Mouse (Mus musculus) bone marrow macrophage, adult 2 months (primary cell): ENCODE measurements around the gene Uba5. TPM values are rescaled to one million over a fixed set of nuclear protein-coding genes. Genes with fewer than 3 reads are reported as not detected.
A peak's percentile ranks its signal among the peaks of the same experiment; 100 is the strongest.

Experiments
- H3K27ac ChIP-seq: 2 replicates; pipeline ENCODE4 v1.5.1; 2012; ENCODE audit warnings: low read depth, low read length; ENCODE audit not compliant: insufficient read depth
- H3K4me1 ChIP-seq: 2 replicates; pipeline ENCODE4 v1.6.1; 2012; ENCODE audit warnings: low read length; ENCODE audit not compliant: control insufficient read depth, insufficient read depth
- H3K4me3 ChIP-seq: 2 replicates; pipeline ENCODE4 v1.5.1; 2012; ENCODE audit warnings: mild to moderate bottlenecking, low read length, moderate library complexity; ENCODE audit not compliant: insufficient read depth
- CTCF ChIP-seq: IDR thresholded peaks from 2 replicates; pipeline ENCODE4 v1.5.1; 2012; ENCODE audit warnings: low read depth, mild to moderate bottlenecking, low read length, moderate library complexity
- POLR2A ChIP-seq: IDR thresholded peaks from 2 replicates; pipeline ENCODE4 v1.6.1; 2012; ENCODE audit warnings: mild to moderate bottlenecking, low read depth, low read length, borderline replicate concordance
- polyA plus RNA-seq: library from polyadenylated mRNA; stranded (reverse); fragments of >200 nt; gene quantifications from 2 replicates; pipeline ENCODE4 v1.2.4, GENCODE M21; 2012; ENCODE audit not compliant: missing spikeins, insufficient read depth, insufficient read length

Gene Uba5
- polyA plus RNA-seq, 1 experiment, result 31.6 TPM

DNA sequence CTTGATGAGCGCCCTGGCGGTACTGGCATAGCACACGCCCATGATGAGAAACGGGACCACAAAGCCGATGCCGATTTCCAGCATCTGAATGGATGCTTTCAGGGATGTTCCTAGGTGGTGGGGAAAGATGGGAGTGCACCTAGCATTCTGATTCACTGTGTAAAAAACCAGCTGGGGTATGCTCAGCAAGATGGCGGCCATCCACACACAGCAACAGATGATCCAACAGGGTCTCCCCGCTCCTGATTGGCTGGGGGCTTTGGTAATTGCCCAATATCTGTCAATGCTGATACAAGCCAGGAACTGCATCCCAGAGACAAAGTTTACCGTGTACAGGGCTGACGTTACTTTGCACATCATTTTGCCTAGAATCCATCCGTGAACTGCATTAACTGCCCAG lies 36.1 kb upstream of the Uba5 start:
- Histone ChIP-seq H3K4me3 (no peak overlapping the region), H3K27ac (no peak overlapping the region), H3K4me1 (peaks cover 4% of the 10 kb centered on the region)
- TF ChIP-seq POLR2A, result no peak
- TF ChIP-seq CTCF, result no peak

- Histone ChIP-seq H3K27ac (no peak overlapping the region), H3K4me1 (peaks cover 4% of the 10 kb centered on the region), H3K4me3 (no peak overlapping the region)
- no peak for TF ChIP-seq POLR2A
- TF ChIP-seq CTCF, result no peak
These were observed 35.3 kb upstream of the Uba5 start for GRCm38 (mm10) chr9:104098256-104098655.

- H3K4me1 ChIP-seq, result no peaks in the 10 kb centered on the region; the same call in 1 of the 2 replicates
- no peak for TF ChIP-seq CTCF
- TF ChIP-seq POLR2A, result no peak
- no peak overlapping the region for H3K27ac ChIP-seq
- H3K4me3 ChIP-seq, result no peak overlapping the region
These were observed 30.0 kb upstream of the Uba5 start for GRCm38 (mm10) chr9:104092945-104093344.

GRCm38 (mm10) chr9:104088555-104088954 lies 25.6 kb upstream of the Uba5 start:
- Histone ChIP-seq H3K4me3 (no peak overlapping the region), H3K4me1 (no peaks in the 10 kb centered on the region; the same call in 1 of the 2 replicates), H3K27ac (no peak overlapping the region)
- TF ChIP-seq CTCF (no peak), POLR2A (no peak)

DNA sequence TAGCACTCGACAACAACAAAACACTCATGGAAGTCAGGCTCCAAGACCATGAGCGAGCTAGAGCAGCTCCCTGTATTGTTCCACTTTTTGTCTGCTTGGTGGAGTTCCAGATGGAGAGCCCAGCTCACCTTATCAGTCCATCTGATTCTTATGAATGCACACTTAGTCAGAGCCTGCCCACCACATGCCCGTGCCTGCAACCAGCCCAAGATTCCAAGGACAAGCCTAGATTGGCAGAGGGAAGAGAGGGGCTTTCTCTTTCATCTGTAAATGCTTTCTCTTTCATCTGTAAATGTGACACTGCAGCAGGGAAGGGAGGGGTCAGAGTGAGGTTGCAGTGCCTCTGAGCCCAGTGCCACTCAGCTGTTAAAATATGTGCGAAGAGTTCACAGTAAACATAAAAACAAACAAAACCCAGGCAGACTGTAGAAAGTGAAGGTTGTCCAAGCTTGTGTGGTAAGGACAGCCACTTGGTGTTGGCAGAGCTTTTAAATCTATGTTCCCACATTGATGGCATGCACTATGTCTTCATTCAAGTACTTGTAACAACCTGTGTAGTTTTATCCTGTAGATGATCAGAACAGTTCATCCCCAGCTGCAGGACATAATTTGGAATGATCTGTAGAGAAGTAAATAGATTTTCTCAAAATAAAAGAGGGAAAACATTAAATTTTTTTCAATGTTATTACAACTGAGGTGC lies 22.9 kb upstream of the Uba5 start:
- Histone ChIP-seq H3K4me3 (no peak overlapping the region), H3K27ac (no peak overlapping the region), H3K4me1 (no peaks in the 10 kb centered on the region)
- TF ChIP-seq CTCF (no peak), POLR2A (no peak)

- Histone ChIP-seq H3K27ac (no peak overlapping the region), H3K4me3 (no peak overlapping the region), H3K4me1 (no peaks in the 10 kb centered on the region)
- TF ChIP-seq POLR2A (no peak), CTCF (no peak)
These were observed 17.1 kb upstream of the Uba5 start for GRCm38 (mm10) chr9:104080038-104080437.

DNA sequence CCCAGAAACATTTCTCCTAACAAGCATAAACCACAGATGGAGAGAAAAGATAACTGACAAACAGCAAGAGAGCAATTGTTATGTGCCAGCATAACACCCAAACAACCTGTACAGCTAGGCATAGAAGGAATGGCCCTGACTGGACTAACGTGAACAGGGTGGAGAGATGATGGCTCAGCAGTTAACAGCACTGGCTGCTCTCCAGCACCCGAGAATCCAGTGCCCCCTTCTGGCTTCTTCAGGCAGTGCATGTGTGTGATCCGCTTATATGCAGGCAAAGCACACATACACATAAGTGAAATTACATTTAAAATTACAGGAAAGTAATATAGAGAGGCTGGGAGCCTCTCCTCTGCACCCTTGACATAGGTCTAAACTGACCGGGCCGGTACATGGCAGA lies 16.4 kb upstream of the Uba5 start:
- Histone ChIP-seq H3K27ac (no peak overlapping the region), H3K4me3 (no peak overlapping the region), H3K4me1 (no peaks in the 10 kb centered on the region)
- no peak for TF ChIP-seq POLR2A
- peak; percentile 41; the same call in 1 of the 2 replicates for TF ChIP-seq CTCF

GRCm38 (mm10) chr9:104078780-104079179 lies 15.8 kb upstream of the Uba5 start:
- Histone ChIP-seq H3K27ac (no peak overlapping the region), H3K4me3 (no peak overlapping the region)
- TF ChIP-seq CTCF, result no peak
- no peak for TF ChIP-seq POLR2A

GRCm38 (mm10) chr9:104075808-104076207 lies 12.9 kb upstream of the Uba5 start:
- no peak for TF ChIP-seq POLR2A
- TF ChIP-seq CTCF, result no peak
- no peak overlapping the region for H3K4me3 ChIP-seq
- no peaks in the 10 kb centered on the region for H3K4me1 ChIP-seq
- H3K27ac ChIP-seq, result no peak overlapping the region

More at GRCm38 (mm10) chr9:104078780-104079179, 15.8 kb upstream of the Uba5 start:
- no peaks in the 10 kb centered on the region for H3K4me1 ChIP-seq

DNA sequence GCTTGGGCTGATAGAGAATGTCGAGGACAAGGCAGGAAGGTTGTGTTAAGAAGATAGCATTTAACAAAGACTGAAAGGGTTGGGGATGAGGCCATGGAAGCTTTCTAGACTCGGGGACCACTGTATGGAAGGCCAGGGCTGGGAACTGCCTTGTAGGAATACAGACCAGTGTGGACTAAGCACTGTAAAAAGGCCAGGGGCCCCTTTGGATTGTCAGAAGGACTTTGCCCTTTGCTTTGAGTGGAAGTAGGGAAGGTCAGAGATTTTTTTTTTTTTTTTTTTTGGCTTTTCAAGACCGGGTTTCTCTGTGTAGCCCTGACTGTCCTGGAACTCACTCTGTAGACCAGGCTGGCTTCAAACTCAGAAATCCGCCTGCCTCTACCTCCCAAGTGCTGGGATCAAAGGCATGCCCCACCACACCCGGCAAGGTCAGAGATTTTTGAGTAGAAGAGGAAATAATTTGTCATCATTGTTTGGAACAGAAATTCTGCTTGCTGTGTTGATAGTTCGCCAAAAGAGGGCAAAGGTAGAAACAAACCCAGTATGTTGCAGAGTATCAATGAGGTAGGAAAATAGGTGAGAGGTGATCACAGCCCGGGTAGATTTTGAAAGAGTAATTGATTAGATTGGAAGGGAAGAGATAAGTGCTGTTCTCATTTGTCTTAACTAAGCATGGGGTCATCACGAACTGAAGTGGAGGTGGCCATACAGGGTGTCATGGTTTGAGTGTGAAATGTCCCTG lies 8.1 kb upstream of the Uba5 start:
- Histone ChIP-seq H3K4me3 (no peak overlapping the region), H3K4me1 (no peaks in the 10 kb centered on the region), H3K27ac (no peak overlapping the region)
- no peak for TF ChIP-seq POLR2A
- TF ChIP-seq CTCF, result no peak
